Mouse (Mus musculus) spleen, adult 2 months (tissue): ENCODE measurements at regions not wholly inside any gene's neighbourhood (a gene's known extent, or its start where the extent isn't known, plus 50 kb on each side); places are given as distances from the start of the nearest gene placed in this dataset.

Experiments used
- CTCF ChIP-seq: fragments of 200-500 bp; IDR thresholded peaks from 2 replicates; pipeline ENCODE4 v1.5.1; 2011; ENCODE audit warnings: mild to moderate bottlenecking, inconsistent platforms; ENCODE audit not compliant: insufficient read depth, insufficient read length, insufficient replicate concordance; ENCODE audit errors: extremely low read depth
- POLR2A ChIP-seq: fragments of 200-500 bp; IDR thresholded peaks from 2 replicates; pipeline ENCODE4 v1.6.1; 2011; ENCODE audit warnings: low read depth, low read length, inconsistent platforms

DNA sequence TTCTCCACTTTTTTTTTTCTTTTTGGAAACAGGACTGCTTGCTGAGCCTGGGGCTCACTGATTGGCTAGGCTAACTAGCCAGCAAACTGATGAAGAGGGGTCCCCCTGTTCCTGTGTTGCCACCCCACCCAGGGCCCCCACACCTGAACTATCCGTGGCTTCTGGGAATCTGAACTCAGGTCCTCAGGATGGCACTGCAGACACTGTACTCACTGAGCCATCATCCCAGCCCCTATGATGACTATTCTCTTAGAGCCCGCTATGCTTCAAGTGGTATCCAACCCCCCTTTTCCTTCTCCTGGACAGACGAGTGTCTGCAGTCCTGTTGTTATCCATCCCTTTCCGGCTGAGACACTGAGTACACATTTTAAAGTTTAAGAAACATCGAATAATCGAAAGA, 271.9 kb upstream of the Sulf2 start:
- TF ChIP-seq CTCF (no peak), POLR2A (no peak)
